Mouse (Mus musculus): Measurements from ENCODE around the gene Clcc1.
"Not testable (repeated sequence)": the region's sequence is repeated elsewhere in the genome, so short reads cannot be mapped to it uniquely, and the experiment has no call there.

The Clcc1 gene

DNA sequence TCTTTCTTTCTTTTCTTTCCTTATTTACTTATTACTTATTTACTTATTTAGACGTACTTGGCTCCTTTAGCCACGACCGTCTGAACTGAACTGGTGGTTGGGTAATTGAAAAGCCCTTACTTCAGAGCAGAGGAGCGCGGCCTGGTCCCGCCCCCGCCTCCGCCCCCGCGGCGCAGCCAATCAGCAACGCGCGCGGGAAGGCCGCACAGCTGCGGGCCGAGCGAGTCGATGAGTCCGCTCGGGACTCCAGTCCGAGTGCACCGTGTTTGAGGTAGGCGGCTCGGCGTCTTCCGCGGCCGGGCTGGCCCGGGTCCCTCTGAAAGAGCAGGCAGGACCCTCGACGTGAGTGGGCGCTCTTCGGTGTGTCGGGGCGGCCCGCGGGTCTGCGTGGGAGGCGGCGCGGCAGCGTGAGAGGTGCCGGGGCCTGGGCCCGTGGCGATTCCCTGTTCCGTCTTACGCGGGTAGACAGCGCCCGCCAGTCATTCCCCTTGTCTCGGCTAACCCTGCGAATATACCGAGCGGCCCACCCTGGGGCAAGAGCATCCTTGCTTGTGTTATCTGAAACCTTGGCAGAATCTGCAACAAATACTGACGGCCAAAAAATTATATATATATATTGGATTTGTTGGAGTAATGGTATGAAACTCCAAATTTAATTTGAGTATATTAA lies at the start of gene Clcc1:
Gene Clcc1, plus strand, starts transcription at position 204 of the 670 bp plus-strand sequence.
- DNase-seq = peak; percentile 95

DNA sequence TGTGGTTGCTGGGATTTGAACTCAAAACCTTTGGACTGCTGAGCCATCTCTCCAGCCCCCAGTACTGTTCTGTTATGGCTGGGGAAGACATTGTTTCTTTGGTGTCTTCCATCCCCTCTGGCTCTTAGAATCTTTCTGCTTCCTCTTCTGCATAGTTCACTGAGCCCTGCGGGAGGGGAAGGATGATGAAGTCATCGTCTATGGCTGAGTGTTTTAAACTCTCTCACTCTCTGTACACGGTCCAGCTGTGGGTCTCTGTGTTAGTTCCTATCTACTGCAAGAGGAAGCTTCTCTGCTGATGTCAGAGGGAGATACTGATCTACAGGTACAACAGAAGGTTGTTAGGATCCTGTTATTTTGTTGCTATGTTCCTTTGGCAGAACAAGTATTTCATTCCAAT lies 44.8 kb upstream of the Clcc1 start:
- no peak for DNase-seq

DNA sequence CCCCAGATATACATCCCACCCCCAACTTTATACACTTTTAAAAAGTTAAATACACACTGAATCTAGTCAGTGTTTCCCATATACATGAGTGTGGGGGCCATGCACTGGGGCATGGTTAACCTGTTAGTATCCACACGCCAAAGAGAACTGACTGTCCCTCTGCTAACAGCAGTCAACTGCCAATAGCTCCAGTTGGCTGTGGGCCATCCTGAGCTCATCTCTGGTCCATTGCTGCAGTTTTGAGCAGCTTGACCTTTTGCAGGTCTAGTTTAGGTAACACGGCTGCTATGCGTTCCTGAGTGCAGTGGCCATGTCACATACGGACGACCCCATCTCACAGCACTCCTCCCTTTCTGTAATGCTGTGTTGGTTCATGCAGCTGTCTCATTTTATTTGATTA lies 19.0 kb upstream of the Clcc1 start:
- no peak for DNase-seq

DNA sequence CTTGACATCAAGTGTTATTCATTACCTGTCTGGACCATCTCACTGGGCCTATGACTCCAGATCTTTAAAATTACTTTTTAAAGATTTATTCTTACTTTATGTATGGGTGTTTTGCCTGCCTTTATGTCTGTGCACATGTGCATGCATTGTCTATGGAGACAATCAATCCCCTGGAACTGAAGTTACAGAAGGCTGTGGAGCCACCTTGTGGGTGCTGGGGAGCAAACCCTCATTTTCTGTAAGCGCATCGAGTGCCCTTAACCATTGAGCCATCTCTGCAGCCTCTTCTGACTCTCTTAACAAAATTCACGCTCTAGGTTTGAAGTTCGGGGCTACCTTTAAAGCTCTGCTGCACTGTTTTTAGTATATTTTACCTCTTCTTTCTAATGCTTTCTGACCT lies 14.3 kb upstream of the Clcc1 start:
- DNase-seq = no peak

DNA sequence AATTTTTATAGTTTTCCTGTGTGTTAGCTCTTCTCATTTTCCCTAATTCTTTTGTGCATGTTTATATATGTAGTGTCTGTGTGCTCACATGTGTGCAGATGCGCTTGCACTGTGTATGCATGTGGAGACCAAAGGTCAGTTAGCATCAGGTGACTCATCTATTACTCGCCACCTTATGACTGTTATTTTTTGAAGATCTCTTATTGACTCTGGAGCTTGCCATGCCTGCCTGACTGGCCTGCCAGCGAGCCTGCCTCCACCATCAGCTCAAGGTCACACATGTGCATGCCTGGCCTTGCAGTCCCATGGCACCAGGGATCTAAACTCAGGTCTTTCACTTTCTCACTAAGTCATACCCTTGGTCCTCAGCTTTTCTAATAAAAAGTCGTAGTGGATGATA lies 12.7 kb upstream of the Clcc1 start:
- no peak for DNase-seq

DNA sequence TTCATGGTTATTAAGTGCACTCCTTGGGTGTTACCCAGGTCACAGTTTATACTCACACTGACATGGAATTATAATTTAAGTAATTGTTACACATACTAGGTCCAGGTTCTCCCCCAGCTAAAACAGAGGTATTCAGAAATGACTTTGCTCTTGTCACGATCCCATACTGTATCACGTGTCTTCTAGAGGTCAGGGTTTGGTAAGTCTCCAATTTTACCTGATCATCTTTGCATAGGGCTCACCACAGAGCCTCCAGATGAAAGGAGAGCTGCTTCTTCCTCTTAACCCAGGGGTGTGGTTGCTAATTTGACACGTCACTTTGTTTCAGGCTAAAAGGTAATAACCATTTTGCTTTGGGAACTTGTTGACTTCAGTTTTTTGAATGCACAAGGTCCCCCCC lies 8.9 kb upstream of the Clcc1 start:
- DNase-seq = no peak

DNA sequence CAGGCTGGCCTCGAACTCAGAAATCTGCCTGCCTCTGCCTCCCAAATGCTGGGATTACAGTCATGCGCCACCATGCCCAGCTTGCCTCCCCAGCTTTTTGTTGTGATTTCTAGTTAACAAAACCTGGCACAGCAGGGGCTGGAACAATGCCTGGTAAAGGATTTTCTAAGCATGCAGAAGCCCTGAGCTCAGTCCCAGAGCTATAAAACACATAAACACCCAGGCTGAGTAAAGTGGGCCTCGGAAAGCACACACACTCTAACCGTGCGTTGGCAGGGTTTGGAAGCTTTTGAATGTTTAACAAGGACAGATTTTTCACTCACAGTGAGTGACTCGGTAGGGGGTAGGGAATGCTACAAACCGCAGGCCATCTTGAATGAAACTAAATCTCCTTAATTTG lies 7.7 kb upstream of the Clcc1 start:
- no peak for DNase-seq

DNA sequence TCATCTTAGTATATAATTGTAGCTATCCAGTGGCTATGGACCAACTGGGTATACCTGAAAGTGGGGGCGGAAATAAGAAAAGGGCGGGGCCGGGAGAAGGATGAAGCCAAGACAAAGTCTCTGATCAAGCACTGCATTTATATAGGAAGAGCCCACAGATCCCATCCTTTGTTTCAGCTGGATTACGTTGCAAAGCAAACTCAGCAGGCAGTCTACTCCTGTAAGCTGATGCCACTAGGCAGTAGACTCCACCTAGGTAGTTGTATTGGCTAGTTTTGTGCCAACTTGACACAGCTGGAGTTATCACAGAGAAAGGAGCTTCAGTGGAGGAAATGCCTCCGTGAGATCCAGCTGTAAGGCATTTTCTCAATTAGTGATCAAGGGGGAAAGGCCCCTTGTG lies 6.0 kb upstream of the Clcc1 start:
- not testable (repeated sequence) for DNase-seq

DNA sequence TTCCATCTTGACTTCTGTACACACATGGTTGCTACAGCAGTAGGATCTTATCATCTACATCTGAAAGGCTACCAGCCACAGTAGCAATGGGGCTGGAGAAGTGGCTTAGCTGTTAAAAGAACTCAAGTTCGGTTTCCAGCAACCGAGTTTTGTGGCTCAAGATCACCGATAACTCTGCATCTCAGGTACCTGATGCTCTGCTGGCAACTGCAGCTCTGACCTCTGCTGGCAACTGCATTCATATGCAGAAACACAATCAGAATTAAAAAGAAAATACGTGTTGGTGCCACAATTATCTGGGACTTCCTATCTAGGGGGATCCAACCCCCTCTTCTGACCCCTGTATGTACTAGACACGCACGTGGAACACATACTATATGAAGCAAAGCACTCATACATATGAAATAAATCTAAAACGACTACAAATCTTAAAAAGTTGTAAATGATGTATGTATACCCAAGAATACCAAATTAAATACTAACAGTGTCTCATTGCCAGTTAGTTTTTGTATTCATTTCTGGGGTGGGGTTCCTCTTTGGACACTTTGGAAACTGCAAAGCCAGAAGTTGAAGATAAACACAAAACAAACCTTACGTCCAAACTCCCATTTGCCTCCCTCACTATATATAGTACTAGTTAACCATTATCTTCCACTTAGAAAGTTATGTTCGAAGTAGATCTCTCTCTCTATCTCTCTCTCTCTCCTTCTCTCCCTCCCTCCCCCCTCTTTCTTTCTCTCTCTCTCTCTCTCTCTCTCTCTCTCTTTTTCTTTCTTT lies 659 bp upstream of the Clcc1 start:
- no peak for DNase-seq

DNA sequence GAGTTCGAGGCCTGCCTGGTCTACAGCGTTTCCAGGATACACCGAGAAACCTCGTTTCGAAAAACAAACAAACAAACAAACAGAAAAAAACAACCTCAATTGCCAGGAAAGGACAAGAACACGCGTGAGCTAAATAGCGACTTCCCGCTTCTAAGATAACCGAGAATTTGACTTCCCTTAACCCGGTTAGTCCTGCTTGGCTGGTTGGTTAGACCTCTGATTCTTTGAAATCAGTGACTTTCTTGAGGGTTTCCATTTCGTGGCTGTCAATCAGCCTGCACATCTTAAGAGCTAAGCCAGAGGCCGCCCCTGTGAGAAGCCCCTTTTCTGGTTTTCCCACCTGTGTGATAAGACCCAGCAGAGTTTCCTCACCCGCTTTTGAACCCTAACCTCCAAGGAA lies 853 bp downstream of the Clcc1 start:
- DNase-seq = no peak

DNA sequence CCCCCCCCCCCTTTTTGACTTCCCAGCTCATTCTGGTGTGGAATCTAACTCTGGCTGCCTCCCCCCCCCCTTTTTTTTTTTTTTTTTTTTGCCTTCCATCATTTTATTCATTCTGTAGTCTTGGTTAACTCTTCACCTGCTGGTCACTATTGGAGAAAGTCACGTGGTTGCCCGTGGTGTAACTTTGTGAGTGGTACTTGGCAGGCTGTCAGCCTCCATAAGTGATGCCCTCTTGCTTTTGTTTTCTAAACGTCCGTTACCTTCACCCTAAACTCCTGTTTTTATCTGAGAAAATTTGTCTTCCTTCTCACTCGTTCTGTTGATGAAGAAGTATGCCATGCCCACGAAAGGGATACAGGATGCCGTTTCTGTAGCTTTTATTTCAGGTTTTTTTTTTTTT lies 1.8 kb downstream of the Clcc1 start:
- no peak for DNase-seq

DNA sequence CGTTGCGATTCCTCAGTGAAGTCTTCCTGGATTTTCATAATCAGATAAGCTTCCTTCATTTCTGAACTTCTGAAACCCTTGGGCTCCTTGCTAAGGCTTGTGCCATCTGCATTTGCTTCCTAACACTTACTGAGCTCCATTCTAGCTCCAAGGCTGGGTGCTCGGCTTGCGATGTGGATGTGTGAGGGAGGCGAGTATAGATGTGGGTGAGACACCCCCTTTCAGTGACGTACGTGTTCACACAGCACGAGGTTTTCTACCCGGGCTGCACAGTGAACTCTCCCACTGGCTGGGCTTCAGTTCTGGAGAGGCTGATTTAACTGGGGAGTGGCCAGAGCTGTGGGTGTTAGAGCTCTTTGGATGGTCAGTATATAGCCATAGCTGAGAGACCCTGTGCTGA lies 4.9 kb downstream of the Clcc1 start:
- DNase-seq = no peak

DNA sequence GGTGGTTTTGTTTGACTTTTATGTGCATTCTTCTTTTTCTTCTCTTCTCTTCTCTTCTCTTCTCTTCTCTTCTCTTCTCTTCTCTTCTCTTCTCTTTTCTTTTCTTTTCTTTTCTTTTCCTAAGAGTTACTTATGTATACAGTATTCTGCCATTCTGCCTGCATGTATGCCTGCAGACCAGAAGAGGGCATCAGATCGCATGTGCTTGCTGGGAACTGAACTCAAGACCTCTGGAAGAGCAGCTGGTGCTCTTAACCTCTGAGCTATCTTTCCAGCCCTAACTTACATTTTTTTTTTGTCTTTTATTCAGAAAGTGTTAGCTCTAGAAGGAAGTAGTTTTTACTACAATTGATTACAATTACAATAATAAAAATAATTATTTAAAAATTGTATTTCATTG lies 7.2 kb downstream of the Clcc1 start:
- no peak for DNase-seq

DNA sequence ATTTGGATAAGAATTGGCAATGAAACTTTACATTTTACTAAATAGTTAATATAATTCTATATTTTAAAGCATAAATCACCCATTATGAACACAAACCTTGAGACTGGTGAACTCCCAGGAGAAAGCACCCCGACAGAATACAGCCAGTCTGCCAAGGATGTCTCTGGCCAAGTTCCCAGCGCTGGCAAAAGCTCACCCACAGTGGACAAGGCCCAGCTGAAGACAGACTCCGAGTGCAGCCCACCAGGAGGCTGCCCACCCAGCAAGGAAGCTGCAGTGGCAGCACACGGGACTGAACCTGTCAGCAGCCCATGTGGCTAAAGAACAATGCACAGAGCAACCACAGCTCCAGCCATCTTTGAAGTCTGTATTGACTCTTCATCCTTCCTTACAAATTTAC lies 22.9 kb downstream of the Clcc1 start:
- no peak for DNase-seq

DNA sequence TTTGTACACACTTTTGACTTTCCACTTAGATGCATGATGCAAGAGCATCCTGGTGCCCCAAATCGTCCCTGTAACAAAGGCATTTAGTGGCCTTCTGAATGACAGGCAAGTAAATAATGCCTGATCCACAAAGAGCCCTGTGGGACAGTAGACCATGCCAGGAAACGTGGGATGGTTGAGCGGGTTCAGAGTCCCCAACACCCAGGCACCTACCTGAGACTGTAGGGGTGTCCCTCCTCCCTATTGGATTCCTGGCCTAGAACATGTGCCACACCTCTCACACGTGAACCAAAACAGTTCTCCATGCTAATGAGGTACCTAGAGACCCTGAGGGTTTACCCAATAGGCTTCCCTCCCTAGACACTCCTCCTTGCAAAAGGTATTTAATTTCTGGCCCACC lies 27.3 kb downstream of the Clcc1 start:
- no peak for DNase-seq

DNA sequence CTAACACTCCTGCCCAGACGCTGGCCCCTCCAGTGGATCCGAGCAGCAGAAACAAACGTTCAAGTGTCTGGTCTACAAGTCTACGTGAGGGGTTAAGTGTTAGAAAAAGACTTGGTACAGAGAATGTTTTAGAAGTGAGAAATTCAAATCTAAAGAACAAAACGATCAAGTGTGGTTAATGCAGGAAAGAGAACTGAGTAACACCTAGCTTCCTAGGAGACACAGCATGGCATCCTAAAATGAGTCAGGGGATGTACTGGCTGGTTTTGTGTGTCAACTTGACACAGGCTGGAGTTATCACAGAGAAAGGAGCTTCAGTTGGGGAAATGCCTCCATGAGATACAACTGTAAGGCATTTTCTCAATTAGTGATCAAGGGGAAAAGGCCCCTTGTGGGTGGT lies 29.9 kb downstream of the Clcc1 start:
- not testable (repeated sequence) for DNase-seq

DNA sequence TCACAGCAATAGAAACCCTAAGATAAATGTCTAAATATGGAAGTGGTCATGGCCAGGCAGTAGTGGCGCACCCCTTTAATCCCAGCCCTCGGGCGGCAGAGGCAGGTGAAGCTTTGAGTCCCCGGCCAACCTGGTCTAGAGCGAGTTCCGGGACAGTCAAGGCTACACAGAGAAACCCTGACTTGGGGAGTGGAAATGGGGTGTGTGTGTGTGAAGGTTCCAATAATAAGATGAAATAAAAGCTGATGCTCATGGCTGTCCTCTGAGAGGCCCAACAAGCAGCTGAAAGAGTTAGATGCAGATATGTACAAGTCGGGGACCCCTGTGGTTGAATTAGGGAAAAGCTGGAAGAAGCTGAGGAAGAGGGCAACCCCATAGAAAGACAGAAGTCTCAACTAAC lies 32.0 kb downstream of the Clcc1 start:
- no peak for DNase-seq

DNA sequence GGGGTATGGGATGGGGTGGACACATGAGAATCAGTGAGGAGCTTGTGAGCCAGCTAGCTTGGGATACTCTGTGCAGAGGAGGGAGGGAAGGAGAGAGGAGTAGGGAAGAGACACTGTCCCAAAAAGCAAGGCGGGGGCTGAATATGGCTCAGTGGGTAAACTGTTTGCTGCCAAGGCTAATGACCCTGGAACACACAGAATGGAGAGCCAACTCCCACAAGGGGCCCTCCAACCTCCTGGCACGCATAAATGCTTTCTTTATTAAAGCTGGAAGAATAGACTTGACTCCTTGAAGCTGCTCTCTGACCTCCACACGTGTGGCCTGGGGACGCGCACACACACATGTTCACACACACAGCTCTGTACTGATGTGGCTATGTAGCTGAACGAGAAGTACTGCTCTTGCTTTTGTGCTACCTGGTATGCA lies 35.3 kb downstream of the Clcc1 start:
- DNase-seq = no peak

DNA sequence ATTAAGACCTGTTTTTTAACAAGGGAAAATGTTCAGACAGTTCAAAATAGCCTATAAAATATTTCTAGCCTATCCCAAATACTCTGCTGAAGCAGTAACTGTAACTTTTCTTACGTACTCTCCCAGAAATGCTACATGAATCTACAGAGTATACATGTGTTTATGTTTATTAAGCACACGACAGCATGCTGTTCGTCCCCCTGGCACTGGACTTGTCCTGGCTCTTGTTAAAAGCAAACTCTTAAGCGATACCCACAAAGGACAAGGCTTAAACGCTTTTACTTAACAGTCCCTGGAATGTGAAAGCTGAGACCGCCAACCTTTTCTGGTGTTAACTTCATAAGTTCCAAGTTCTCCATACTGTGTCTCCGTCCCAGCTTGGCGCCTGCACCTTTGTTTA lies 35.7 kb downstream of the Clcc1 start:
- no peak for DNase-seq

DNA sequence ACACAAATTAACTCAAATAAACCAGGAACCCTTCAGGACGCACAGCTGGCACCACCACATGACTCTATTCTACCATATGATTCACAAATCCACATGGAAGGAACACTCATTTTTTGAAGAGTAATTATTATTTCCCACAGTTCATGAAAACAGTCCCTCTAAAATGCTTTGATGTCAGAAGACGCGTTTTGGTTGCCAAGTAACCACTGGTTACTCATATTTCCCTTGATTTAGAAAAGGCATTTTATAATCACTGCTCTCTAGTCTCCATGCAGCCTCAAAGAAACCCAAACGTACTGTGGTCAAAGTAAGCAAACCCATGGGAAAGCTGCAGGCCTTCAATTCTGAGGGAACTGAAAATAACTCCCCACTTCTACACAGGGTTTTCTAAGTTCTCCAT lies 36.3 kb downstream of the Clcc1 start:
- no peak for DNase-seq

DNA sequence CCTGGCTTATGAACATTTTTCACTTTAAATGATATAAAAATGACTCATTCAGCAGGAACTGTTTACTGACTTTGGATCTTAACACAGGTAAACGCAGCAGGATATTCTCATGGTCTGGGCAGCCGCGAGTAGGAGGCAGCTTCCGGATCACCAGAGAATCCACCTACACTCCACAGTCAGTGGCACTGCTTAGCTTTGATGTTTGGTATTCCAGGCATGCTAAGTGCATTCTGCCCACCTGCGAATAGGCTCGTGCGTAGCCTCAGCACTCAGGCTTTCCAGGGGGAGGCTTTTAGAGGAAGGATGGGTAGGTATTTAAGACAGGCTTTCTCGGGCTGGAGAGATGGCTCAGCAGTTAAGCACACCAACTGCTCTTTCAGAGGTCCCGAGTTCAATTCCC lies 40.6 kb downstream of the Clcc1 start:
- peak; percentile 23 for DNase-seq

DNA sequence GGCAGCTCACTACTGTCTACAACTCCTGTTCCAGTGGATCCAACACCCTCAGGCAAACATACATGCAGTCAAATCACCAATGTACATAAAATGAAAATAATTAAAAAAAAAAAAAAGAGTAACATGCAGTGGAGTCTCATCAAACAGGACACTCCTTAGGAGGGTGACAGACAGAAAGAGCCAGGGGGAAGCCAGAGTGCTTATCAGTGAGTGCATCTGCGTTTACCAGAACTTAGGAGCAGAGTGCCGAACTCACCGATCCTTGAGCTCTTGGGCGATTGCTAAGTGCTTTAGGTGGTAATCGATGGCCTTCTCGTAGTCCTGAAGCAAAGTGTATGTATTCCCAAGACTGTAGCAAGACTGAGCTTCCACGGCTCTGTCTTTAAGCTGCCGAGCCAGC lies 44.9 kb downstream of the Clcc1 start:
- no peak for DNase-seq

DNA sequence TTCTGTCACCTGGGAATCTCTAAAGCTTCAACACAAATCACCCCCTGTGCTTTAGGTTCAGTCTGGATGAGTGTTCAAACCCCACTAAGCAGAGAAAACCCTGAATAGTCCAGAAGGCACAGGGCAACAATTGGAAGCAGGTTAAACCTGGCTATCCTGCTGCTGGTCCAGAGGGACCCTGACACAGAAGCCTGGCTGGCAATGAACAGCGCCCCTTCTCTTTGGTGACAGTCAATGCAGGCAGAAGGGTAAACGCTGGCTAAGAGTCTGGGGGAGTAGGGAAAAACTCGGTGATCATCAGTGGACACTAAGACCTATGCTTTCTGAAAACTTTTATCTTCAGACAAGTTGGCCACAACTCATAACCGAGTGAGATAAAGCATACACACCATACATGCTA lies 46.1 kb downstream of the Clcc1 start:
- DNase-seq = no peak

DNA sequence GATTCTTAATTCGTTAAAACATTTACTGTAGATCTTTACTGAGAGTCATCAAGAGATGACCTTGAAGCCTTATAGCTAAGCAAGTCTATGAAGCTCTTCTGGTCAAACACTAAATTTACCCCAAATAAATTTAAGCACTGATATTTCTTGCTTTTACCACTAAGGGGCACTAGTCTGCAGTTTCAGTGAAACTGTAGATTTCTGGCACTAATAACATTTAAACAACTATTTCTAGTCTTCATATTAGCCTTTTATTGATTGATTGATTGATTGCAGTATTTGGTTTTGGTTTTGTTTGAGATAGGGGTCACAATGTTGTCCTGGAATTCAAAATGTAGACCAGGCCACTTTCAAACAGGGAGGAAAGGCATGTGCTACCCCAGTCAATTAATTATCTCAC lies 47.5 kb downstream of the Clcc1 start:
- DNase-seq = no peak

DNA sequence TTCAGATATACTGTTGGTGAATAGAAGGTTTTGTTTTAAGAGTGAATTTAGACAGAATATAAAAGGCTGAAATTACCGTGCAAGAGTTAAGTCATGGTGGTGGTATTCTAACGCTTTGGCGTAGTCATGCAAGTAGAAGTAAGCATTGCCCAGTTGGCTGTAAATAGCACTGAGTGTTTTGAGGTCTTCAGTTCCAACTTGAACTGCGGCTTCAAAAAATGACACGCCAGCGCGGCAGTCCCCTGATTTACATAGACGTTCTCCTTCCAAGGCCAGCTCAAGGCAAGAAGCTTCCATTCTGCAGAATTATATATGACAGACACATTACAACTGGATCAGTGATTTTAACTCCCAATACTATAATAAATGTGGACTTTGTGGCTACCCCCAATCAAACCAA lies 49.1 kb downstream of the Clcc1 start:
- no peak for DNase-seq

Data from lung, postnatal 14 days (tissue).